Mouse (Mus musculus): Measurements from ENCODE around the gene Naglu. TPM values are rescaled to one million over a fixed set of nuclear protein-coding genes. Genes with fewer than 3 reads are reported as not detected.

The Naglu gene
- polyA plus RNA-seq, 2 experiments = 10.3 to 12.8 TPM

GRCm38 (mm10) chr11:101030136-101030807 is 39.5 kb upstream of the Naglu start:
- Histone ChIP-seq H3K9me3 (ENCODE audit: control insufficient read depth, low read length) (no peaks in the 10 kb centered on the region), H3K4me1 (ENCODE audit: control insufficient read depth, insufficient read depth, low read length) (no peaks in the 10 kb centered on the region), H3K9ac (ENCODE audit: low read depth, low read length, severe bottlenecking) (no peak overlapping the region), H3K27ac (replicated peaks; ENCODE audit: low read depth, low read length) (no peak overlapping the region; the same call in 1 of the 2 replicates), H3K4me3 (replicated peaks; ENCODE audit: low read length) (no peak overlapping the region), H3K36me3 (ENCODE audit: control insufficient read depth, insufficient read depth, low read length) (peaks cover 51% of the 10 kb centered on the region), H3K27me3 (ENCODE audit: control insufficient read depth, insufficient read depth, low read length) (no peaks in the 10 kb centered on the region), H3K4me2 (replicated peaks; ENCODE audit: low read depth, low read length, severe bottlenecking) (no peak overlapping the region)
- TF ChIP-seq POLR2A (IDR thresholded peaks at IDR 0.05; ENCODE audit: borderline replicate concordance, extremely low read depth, insufficient read depth, insufficient read length) = no peak
- 69% methylated on average over 10 of the region's 10 CpGs for WGBS
- DNase-seq (ENCODE audit: low spot score) (peak; percentile 19), ATAC-seq (ENCODE audit: low FRiP score, low read depth) (no peak)

DNA sequence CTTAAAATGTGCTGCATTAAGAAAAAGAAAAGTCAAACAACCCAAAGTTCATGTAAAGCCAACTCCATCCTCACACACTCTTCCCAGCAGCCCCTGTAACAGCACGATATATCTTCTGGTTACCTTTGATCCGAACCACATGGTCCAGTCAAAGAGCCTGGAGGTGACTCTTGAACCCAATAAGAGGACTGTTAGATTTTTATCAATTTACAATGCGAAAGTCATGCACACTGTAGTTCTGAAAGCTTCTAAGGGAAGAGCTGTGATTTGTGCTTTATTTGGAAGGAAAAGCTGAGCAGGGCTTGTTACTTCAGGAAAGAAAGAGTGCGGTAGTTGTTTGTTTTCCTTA is 39.0 kb upstream of the Naglu start:
- DNase-seq (ENCODE audit: low spot score) (no peak), ATAC-seq (ENCODE audit: low FRiP score, low read depth) (no peak)
- H3K4me3 ChIP-seq (replicated peaks; ENCODE audit: low read length) = no peak overlapping the region
- H3K9me3 ChIP-seq (ENCODE audit: control insufficient read depth, low read length) = no peaks in the 10 kb centered on the region
- no peaks in the 10 kb centered on the region for H3K4me1 ChIP-seq (ENCODE audit: control insufficient read depth, insufficient read depth, low read length)
- H3K4me2 ChIP-seq (replicated peaks; ENCODE audit: low read depth, low read length, severe bottlenecking) = no peak overlapping the region
- WGBS = 84% methylated on average over 4 of the region's 4 CpGs
- no peak overlapping the region for H3K9ac ChIP-seq (ENCODE audit: low read depth, low read length, severe bottlenecking)
- H3K27ac ChIP-seq (replicated peaks; ENCODE audit: low read depth, low read length) = no peak overlapping the region
- no peak for TF ChIP-seq POLR2A (IDR thresholded peaks at IDR 0.05; ENCODE audit: borderline replicate concordance, extremely low read depth, insufficient read depth, insufficient read length)
- no peaks in the 10 kb centered on the region for H3K27me3 ChIP-seq (ENCODE audit: control insufficient read depth, insufficient read depth, low read length)
- peaks cover 46% of the 10 kb centered on the region for H3K36me3 ChIP-seq (ENCODE audit: control insufficient read depth, insufficient read depth, low read length)

GRCm38 (mm10) chr11:101031470-101031869 is 38.3 kb upstream of the Naglu start:
- no peak overlapping the region for H3K9ac ChIP-seq (ENCODE audit: low read depth, low read length, severe bottlenecking)

DNA sequence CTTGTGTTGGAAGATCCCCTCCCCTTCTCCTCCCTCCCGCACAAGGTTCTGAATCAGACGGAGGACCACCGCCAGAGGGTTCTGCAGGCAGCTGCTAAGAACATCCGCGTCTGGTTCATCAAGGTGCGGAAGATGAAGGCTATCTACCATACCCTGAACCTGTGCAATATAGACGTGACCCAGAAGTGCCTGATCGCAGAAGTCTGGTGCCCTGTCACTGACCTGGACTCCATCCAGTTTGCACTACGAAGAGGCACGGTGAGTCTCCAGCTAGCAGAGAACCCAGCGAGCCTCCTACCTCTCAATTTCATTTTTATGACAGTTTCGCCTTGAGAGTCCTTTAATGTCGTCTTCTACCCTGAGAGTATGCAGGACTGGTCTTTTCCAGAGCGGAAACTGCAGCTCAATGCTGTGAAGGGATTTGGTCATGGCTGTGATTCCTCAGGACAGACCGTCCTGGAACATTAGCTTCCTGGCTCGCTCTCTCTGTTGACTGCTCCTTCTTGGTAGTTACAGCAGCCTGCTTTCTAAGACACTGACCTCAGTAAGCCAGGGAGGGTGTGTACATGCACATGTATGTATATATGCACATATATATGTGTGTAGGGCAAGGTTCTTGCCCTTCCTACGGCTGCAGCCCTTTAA is 35.8 kb upstream of the Naglu start:
- no peaks in the 10 kb centered on the region for H3K4me1 ChIP-seq (ENCODE audit: control insufficient read depth, insufficient read depth, low read length)
- no peak for TF ChIP-seq POLR2A (IDR thresholded peaks at IDR 0.05; ENCODE audit: borderline replicate concordance, extremely low read depth, insufficient read depth, insufficient read length)
- no peaks in the 10 kb centered on the region for H3K9me3 ChIP-seq (ENCODE audit: control insufficient read depth, low read length)
- WGBS = 91% methylated on average over 17 of the region's 17 CpGs
- H3K27me3 ChIP-seq (ENCODE audit: control insufficient read depth, insufficient read depth, low read length) = no peaks in the 10 kb centered on the region
- H3K9ac ChIP-seq (ENCODE audit: low read depth, low read length, severe bottlenecking) = no peak overlapping the region
- peaks cover 53% of the 10 kb centered on the region for H3K36me3 ChIP-seq (ENCODE audit: control insufficient read depth, insufficient read depth, low read length)
- no peak for ATAC-seq (ENCODE audit: low FRiP score, low read depth)
- H3K4me3 ChIP-seq (replicated peaks; ENCODE audit: low read length) = no peak overlapping the region
- no peak overlapping the region for H3K27ac ChIP-seq (replicated peaks; ENCODE audit: low read depth, low read length)
- no peak for DNase-seq (ENCODE audit: low spot score)
- H3K4me2 ChIP-seq (replicated peaks; ENCODE audit: low read depth, low read length, severe bottlenecking) = no peak overlapping the region

More at GRCm38 (mm10) chr11:101031470-101031869, 38.3 kb upstream of the Naglu start:
- H3K9me3 ChIP-seq (ENCODE audit: control insufficient read depth, low read length) = no peaks in the 10 kb centered on the region
- H3K4me1 ChIP-seq (ENCODE audit: control insufficient read depth, insufficient read depth, low read length) = no peaks in the 10 kb centered on the region
- H3K27me3 ChIP-seq (ENCODE audit: control insufficient read depth, insufficient read depth, low read length) = no peaks in the 10 kb centered on the region
- DNase-seq (ENCODE audit: low spot score) (no peak), ATAC-seq (ENCODE audit: low FRiP score, low read depth) (no peak)
- no peak overlapping the region for H3K27ac ChIP-seq (replicated peaks; ENCODE audit: low read depth, low read length)
- no peak overlapping the region for H3K4me2 ChIP-seq (replicated peaks; ENCODE audit: low read depth, low read length, severe bottlenecking)
- no peak overlapping the region for H3K4me3 ChIP-seq (replicated peaks; ENCODE audit: low read length)
- H3K36me3 ChIP-seq (ENCODE audit: control insufficient read depth, insufficient read depth, low read length) = peaks cover 44% of the 10 kb centered on the region
- no peak for TF ChIP-seq POLR2A (IDR thresholded peaks at IDR 0.05; ENCODE audit: borderline replicate concordance, extremely low read depth, insufficient read depth, insufficient read length)
- 100% methylated on average over 1 of the region's 1 CpGs for WGBS

DNA sequence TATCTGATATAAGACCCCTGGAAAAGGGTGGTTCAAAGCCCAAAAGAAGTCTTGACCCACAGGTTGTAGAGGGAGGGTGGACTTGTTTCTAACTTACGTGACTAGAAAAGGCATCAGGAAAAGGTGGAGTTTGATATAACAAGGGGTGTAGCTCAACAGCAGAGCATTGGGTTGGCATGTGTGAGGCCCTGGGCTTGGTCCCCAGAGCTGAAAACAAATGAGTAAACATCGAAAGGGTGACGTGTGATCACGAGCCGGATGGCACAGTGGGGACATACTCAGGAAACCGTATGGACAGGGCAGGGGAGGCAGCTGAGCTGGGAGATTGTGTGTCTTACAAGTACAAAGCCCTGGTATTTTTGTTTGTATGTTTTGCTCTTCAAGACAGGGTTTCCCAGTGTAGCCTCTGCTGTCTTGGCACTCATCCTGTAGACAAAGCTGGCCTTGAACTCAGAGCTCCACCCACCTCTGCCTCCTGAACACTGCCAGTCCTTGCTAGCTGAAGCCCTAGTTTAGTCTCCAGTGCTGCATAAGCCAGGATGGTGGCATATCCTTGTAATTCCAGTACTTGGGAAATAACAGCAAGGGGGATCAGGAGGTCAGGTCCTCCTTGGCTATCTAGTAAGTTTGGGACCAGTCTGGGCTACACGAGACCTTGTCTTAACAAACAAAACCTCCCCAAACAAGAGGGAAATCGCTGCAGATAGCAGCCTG is 35.0 kb upstream of the Naglu start:
- Histone ChIP-seq H3K27me3 (ENCODE audit: control insufficient read depth, insufficient read depth, low read length) (no peaks in the 10 kb centered on the region), H3K4me2 (replicated peaks; ENCODE audit: low read depth, low read length, severe bottlenecking) (no peak overlapping the region), H3K36me3 (ENCODE audit: control insufficient read depth, insufficient read depth, low read length) (peaks cover 55% of the 10 kb centered on the region), H3K4me1 (ENCODE audit: control insufficient read depth, insufficient read depth, low read length) (no peaks in the 10 kb centered on the region), H3K4me3 (replicated peaks; ENCODE audit: low read length) (no peak overlapping the region), H3K27ac (replicated peaks; ENCODE audit: low read depth, low read length) (no peak overlapping the region), H3K9ac (ENCODE audit: low read depth, low read length, severe bottlenecking) (no peak overlapping the region), H3K9me3 (ENCODE audit: control insufficient read depth, low read length) (no peaks in the 10 kb centered on the region)
- ATAC-seq (ENCODE audit: low FRiP score, low read depth) (no peak), DNase-seq (ENCODE audit: low spot score) (no peak)
- 90% methylated on average over 8 of the region's 8 CpGs for WGBS
- TF ChIP-seq POLR2A (IDR thresholded peaks at IDR 0.05; ENCODE audit: borderline replicate concordance, extremely low read depth, insufficient read depth, insufficient read length) = no peak

All from limb, embryonic 14.5 days (tissue).